Mouse (Mus musculus) liver, embryonic 14.5 days (tissue): ENCODE measurements around the gene Atp8a2.

Experiments used
- CTCF ChIP-seq: IDR thresholded peaks from 2 replicates; pipeline ENCODE4 v1.5.1; 2016; ENCODE audit warnings: antibody characterized with exemption, low read depth, control low read depth
- EP300 ChIP-seq: IDR thresholded peaks from 2 replicates; pipeline ENCODE4 v1.6.1; 2016; ENCODE audit warnings: antibody characterized with exemption, low read depth

GRCm38 (mm10) chr14:60152373-60152772 lies 44.6 kb downstream of the Atp8a2 start:
- no peak for TF ChIP-seq CTCF
- TF ChIP-seq EP300 = no peak
